Mouse (Mus musculus): ENCODE measurements around the gene Rpp25l. TPM values are rescaled to one million over a fixed set of nuclear protein-coding genes. Genes with fewer than 3 reads are reported as not detected.

Rpp25l gene
- total and polyA plus RNA-seq, 3 experiments = 52.0 to 63.5 TPM; not detected in 1

GRCm38 (mm10) chr4:41671963-41672480 is 41.3 kb downstream of the Rpp25l start:
- no peaks in the 10 kb centered on the region for H3K79me2 ChIP-seq (ENCODE audit: control insufficient read depth, insufficient read depth, low read length, poor library complexity)
- H3K4me3 ChIP-seq (ENCODE audit: control insufficient read depth in 1 of 2, insufficient read depth in 1 of 2, low read depth in 2 of 2, low read length in 2 of 2) = no peak overlapping the region
- H3K9me3 ChIP-seq (replicated peaks; ENCODE audit: insufficient read depth, low read length) = no peaks in the 10 kb centered on the region
- no peaks in the 10 kb centered on the region for H3K36me3 ChIP-seq (ENCODE audit: control insufficient read depth in 1 of 2, insufficient read depth in 2 of 2, low read length in 2 of 2)
- no peak overlapping the region for H3K9ac ChIP-seq (ENCODE audit: control insufficient read depth, low read depth, low read length, poor library complexity, severe bottlenecking)
- TF ChIP-seq MEF2A (IDR thresholded peaks at IDR 0.05; ENCODE audit: extremely low read depth, insufficient replicate concordance, low read depth, low read length, poor library complexity, severe bottlenecking) (no peak), ZKSCAN1 (IDR thresholded peaks at IDR 0.05; ENCODE audit: low read depth, low read length) (no peak), CHD1 (IDR thresholded peaks at IDR 0.05; ENCODE audit: low read depth, low read length) (no peak), E2F4 (IDR thresholded peaks at IDR 0.05; ENCODE audit: borderline replicate concordance, low read depth, low read length) (no peak), POLR2AphosphoS2 (IDR thresholded peaks at IDR 0.05; ENCODE audit: low read length) (no peak), EP300 (IDR thresholded peaks at IDR 0.05; ENCODE audit: low read depth in 1 of 2, low read length in 2 of 2) (no peak), TBP (IDR thresholded peaks at IDR 0.05; ENCODE audit: low read depth, low read length) (no peak), BHLHE40 (IDR thresholded peaks at IDR 0.05; ENCODE audit: borderline replicate concordance, low read depth, low read length) (no peak), MAFK (IDR thresholded peaks at IDR 0.05; ENCODE audit: borderline replicate concordance, low read depth, low read length) (no peak), KAT2A (conservative IDR thresholded peaks at IDR 0.05; ENCODE audit: low read depth, low read length) (no peak), ELF1 (IDR thresholded peaks at IDR 0.05; ENCODE audit: low read depth, low read length) (no peak), USF1 (IDR thresholded peaks at IDR 0.05; ENCODE audit: low read depth, low read length) (no peak), CTCF (IDR thresholded peaks at IDR 0.05 in 2 of 3, conservative IDR thresholded peaks at IDR 0.05 in 1 of 3; ENCODE audit: control insufficient read depth in 1 of 3, insufficient read depth in 1 of 3, low read depth in 2 of 3, low read length in 3 of 3, poor library complexity in 1 of 3, severe bottlenecking in 1 of 3) (no peak), POLR2AphosphoS5 (IDR thresholded peaks at IDR 0.05; ENCODE audit: borderline replicate concordance, low read depth, low read length) (no peak)
- no peaks in the 10 kb centered on the region; a peak in 1 of 4 replicates for H3K27me3 ChIP-seq (ENCODE audit: control insufficient read depth in 1 of 2, insufficient read depth in 2 of 2, low read length in 2 of 2)
- no peak overlapping the region for H3K27ac ChIP-seq (ENCODE audit: control insufficient read depth, low read depth, low read length)
- H3K4me1 ChIP-seq (ENCODE audit: control insufficient read depth in 1 of 2, insufficient read depth in 2 of 2, low read length in 2 of 2) = no peaks in the 10 kb centered on the region
- DNase-seq (ENCODE audit: low read depth, low spot score) = no peak

- no peak for TF ChIP-seq NELFE (IDR thresholded peaks at IDR 0.05; ENCODE audit: low read depth, low read length)
- TF ChIP-seq MAX (IDR thresholded peaks at IDR 0.05; ENCODE audit: low read length) = no peak
- no peak for TF ChIP-seq E2F4 (IDR thresholded peaks at IDR 0.05; ENCODE audit: borderline replicate concordance, low read depth, low read length)
- no peak for TF ChIP-seq ETS1 (IDR thresholded peaks at IDR 0.05; ENCODE audit: low read depth, low read length)
- no peak for TF ChIP-seq ZMIZ1 (IDR thresholded peaks at IDR 0.05; ENCODE audit: low read depth, low read length)
- TF ChIP-seq MXI1 (IDR thresholded peaks at IDR 0.05; ENCODE audit: low read depth, low read length) = no peak
- no peak for TF ChIP-seq MYC (IDR thresholded peaks at IDR 0.05; ENCODE audit: low read depth, low read length)
- no peak for TF ChIP-seq TBP (IDR thresholded peaks at IDR 0.05; ENCODE audit: low read depth, low read length)
- TF ChIP-seq MEF2A (IDR thresholded peaks at IDR 0.05; ENCODE audit: extremely low read depth, insufficient replicate concordance, low read depth, low read length, poor library complexity, severe bottlenecking) = no peak
- no peak for TF ChIP-seq POLR2AphosphoS5 (IDR thresholded peaks at IDR 0.05; ENCODE audit: borderline replicate concordance, low read depth, low read length)
- TF ChIP-seq RAD21 (IDR thresholded peaks at IDR 0.05; ENCODE audit: low read depth, low read length) = no peak
- TF ChIP-seq POLR2AphosphoS2 (IDR thresholded peaks at IDR 0.05; ENCODE audit: low read length) = no peak
- no peak for TF ChIP-seq JUND (IDR thresholded peaks at IDR 0.05; ENCODE audit: low read depth, low read length)
- no peak for TF ChIP-seq GATA1 (IDR thresholded peaks at IDR 0.05; ENCODE audit: low read depth, low read length)
- TF ChIP-seq USF2 (IDR thresholded peaks at IDR 0.05; ENCODE audit: borderline replicate concordance in 1 of 2, insufficient read depth in 1 of 2, low read depth in 1 of 2, low read length in 2 of 2) = no peak
- TF ChIP-seq CTCF (IDR thresholded peaks at IDR 0.05 in 2 of 3, conservative IDR thresholded peaks at IDR 0.05 in 1 of 3; ENCODE audit: control insufficient read depth in 1 of 3, insufficient read depth in 1 of 3, low read depth in 2 of 3, low read length in 3 of 3, poor library complexity in 1 of 3, severe bottlenecking in 1 of 3) = no peak
- TF ChIP-seq ELF1 (IDR thresholded peaks at IDR 0.05; ENCODE audit: low read depth, low read length) = no peak
- no peak for TF ChIP-seq MYB (IDR thresholded peaks at IDR 0.05; ENCODE audit: low read depth, low read length)
- no peak for TF ChIP-seq POLR2A (IDR thresholded peaks at IDR 0.05; ENCODE audit: control insufficient read depth in 1 of 2, insufficient read depth in 1 of 2, low read depth in 1 of 2, low read length in 2 of 2, poor library complexity in 1 of 2)
- no peak for DNase-seq (ENCODE audit: low read depth, low spot score)
- no peaks in the 10 kb centered on the region for H3K9me3 ChIP-seq (replicated peaks; ENCODE audit: insufficient read depth, low read length)
- H3K79me2 ChIP-seq (ENCODE audit: control insufficient read depth, insufficient read depth, low read length, poor library complexity) = no peaks in the 10 kb centered on the region
- H3K9ac ChIP-seq (ENCODE audit: control insufficient read depth, low read depth, low read length, poor library complexity, severe bottlenecking) = no peak overlapping the region
- no peak overlapping the region for H3K27ac ChIP-seq (ENCODE audit: control insufficient read depth, low read depth, low read length)
- H3K4me1 ChIP-seq (ENCODE audit: control insufficient read depth in 1 of 2, insufficient read depth in 2 of 2, low read length in 2 of 2) = no peaks in the 10 kb centered on the region
- H3K4me3 ChIP-seq (ENCODE audit: control insufficient read depth in 1 of 2, insufficient read depth in 1 of 2, low read depth in 2 of 2, low read length in 2 of 2) = no peak overlapping the region
- no peaks in the 10 kb centered on the region; a peak in 1 of 4 replicates for H3K27me3 ChIP-seq (ENCODE audit: control insufficient read depth in 1 of 2, insufficient read depth in 2 of 2, low read length in 2 of 2)
- H3K36me3 ChIP-seq (ENCODE audit: control insufficient read depth in 1 of 2, insufficient read depth in 2 of 2, low read length in 2 of 2) = no peaks in the 10 kb centered on the region
These were observed 41.8 kb downstream of the Rpp25l start for GRCm38 (mm10) chr4:41671500-41671899.

Measured in MEL (cell line).